Mouse (Mus musculus): ENCODE measurements at regions not wholly inside any gene's neighbourhood (a gene's known extent, or its start where the extent isn't known, plus 50 kb on each side); places are given as distances from the start of the nearest gene placed in this dataset.

DNA sequence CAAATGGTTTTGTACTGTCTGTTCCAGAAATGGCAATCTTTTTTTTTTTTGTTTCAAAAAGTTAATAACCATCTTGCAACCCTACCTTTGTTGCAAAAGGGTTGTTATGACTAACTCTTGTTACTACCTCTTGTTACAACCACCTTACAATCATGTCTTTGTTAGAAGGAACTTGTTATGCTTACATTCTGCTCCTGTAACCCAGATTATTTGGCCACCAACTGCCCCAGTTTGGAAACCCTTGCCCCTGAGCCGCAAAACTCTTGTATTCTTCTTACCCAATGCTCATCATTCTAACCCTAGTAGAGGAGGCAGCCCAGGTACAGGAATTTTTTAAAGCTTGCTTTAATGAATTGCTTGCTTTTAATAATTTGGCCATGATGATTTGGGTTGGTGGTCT, 167.4 kb upstream of the Thbs1 start:
- Histone ChIP-seq H3K27me3 (replicated peaks) (no peaks in the 10 kb centered on the region), H3K36me3 (no peaks in the 10 kb centered on the region), H3K27ac (ENCODE audit: poor library complexity, severe bottlenecking) (no peak overlapping the region), H3K4me2 (no peak overlapping the region), H3K4me1 (replicated peaks) (peaks cover 6% of the 10 kb centered on the region; the same call in 1 of the 2 replicates), H3K9me3 (replicated peaks) (no peaks in the 10 kb centered on the region), H3K4me3 (no peak overlapping the region), H3K9ac (no peak overlapping the region)
- WGBS = 86% methylated on average over 1 of the region's 1 CpGs
- ATAC-seq (ENCODE audit: insufficient number of reproducible peaks, low FRiP score) = no peak

DNA sequence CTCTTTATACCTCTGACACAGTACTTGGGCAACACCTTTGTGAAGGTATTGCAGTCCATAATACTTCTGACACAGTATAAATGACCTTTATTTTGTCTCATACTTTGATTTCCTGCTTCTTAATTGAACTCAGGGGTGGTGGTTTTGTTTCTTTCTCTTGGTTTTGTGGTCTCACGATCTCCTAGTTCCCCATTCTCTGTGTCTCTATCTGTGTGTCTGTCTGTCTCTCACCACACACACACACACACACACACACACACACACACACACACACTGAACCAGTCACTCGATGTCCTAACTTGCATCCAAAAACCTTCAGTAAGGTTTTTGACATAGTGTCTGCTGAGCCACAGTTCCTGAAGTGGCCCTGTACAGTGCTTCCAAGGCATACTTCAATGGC, 166.7 kb upstream of the Thbs1 start:
- Histone ChIP-seq H3K4me1 (replicated peaks) (peaks cover 6% of the 10 kb centered on the region; the same call in 1 of the 2 replicates), H3K27ac (ENCODE audit: poor library complexity, severe bottlenecking) (no peak overlapping the region), H3K27me3 (replicated peaks) (no peaks in the 10 kb centered on the region), H3K9ac (no peak overlapping the region), H3K36me3 (no peaks in the 10 kb centered on the region), H3K4me2 (no peak overlapping the region), H3K4me3 (no peak overlapping the region), H3K9me3 (replicated peaks) (no peaks in the 10 kb centered on the region)
- no peak for ATAC-seq (ENCODE audit: insufficient number of reproducible peaks, low FRiP score)
- WGBS = 83% methylated on average over 2 of the region's 2 CpGs

DNA sequence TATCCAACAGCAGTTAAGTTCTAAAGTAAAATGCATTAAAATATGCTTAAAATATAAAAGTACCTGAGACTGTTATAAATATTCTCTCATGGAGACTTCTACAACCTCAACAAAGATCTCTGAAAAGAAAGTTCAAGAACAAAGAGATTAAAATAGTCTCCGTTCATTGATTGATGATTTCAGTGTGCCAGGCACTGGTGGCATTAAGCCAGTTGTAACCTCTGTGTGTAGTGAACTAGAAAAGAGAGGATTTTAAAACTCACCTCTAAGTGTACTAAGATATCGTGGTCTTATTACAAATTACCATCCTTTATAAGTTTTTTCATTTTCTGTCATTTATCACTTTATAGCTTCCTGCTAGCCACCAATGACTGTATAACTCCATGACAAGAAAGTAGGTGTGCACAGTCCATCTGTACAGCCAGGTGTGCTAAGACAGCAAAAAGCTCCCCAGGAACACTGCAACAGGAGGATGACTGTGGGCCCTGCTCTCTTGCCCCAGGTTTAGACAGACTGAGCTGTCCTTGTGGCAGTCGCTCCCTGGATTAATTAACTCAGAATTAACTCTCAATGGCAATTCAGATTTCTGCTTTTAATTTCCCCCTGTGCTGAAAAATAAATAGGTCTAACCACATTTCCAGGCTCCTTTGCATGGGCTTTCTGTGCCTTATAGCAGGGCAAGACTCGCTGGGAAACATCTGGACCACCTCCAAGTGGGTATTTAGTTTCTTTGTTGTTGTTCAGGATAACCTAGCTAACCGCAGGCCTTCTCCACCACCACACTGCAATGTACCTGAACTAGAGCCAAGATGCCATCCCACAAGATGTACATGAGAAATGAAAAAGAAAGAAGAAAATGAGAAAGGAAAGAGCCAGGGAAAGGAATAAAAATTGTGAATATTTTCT, 161.0 kb upstream of the Thbs1 start:
- Histone ChIP-seq H3K27me3 (replicated peaks) (no peaks in the 10 kb centered on the region), H3K4me1 (replicated peaks) (no peaks in the 10 kb centered on the region), H3K36me3 (no peaks in the 10 kb centered on the region), H3K4me2 (no peak overlapping the region), H3K27ac (ENCODE audit: poor library complexity, severe bottlenecking) (no peak overlapping the region), H3K9me3 (replicated peaks) (no peaks in the 10 kb centered on the region), H3K9ac (no peak overlapping the region), H3K4me3 (no peak overlapping the region)
- ATAC-seq (ENCODE audit: insufficient number of reproducible peaks, low FRiP score) = no peak
- WGBS = 71% methylated on average over 5 of the region's 5 CpGs

DNA sequence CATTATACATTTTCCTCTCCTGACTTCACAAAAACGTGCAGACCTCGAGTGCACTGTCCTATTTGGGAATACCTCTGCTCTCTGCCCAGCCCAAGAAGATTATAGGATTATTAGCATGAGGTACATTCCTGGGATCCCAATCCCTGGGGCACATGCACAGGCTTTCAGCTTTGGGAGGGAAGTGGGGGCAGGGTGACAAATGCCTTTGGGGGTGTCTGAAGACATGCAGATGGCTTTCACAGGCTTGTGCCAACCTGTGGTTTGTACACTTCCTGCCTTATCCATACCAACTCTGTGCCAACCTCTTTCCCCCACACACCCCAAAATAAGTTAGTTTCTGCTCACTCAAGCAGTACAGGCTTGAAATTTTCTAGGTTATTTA, 160.3 kb upstream of the Thbs1 start:
- Histone ChIP-seq H3K27me3 (replicated peaks) (no peaks in the 10 kb centered on the region), H3K4me3 (no peak overlapping the region), H3K36me3 (no peaks in the 10 kb centered on the region), H3K9ac (no peak overlapping the region), H3K4me1 (replicated peaks) (no peaks in the 10 kb centered on the region), H3K4me2 (no peak overlapping the region), H3K27ac (ENCODE audit: poor library complexity, severe bottlenecking) (no peak overlapping the region), H3K9me3 (replicated peaks) (no peaks in the 10 kb centered on the region)
- ATAC-seq (ENCODE audit: insufficient number of reproducible peaks, low FRiP score) = no peak
- 69% methylated on average over 2 of the region's 2 CpGs for WGBS

DNA sequence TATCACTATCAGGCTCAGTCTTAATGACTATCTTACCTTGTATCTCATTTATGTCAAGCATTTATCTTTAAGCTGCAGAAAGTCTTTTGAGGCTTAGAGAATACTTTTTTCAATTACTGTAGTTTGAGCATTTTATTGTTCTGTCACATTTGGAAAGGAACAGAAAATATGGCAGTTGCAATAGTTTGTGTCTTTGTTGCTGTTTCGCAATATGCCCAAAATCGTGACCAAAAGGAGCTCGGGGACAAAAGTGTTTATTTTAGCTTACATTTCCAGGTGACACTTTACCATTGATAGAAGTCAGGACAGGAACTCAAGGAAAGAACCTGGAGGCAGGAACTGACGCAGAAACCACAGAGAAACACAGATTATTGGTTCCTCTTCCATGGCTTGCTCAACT, 152.9 kb upstream of the Thbs1 start:
- no peak overlapping the region for H3K9ac ChIP-seq
- H3K4me1 ChIP-seq (replicated peaks) = peaks cover 11% of the 10 kb centered on the region
- no peak overlapping the region for H3K27ac ChIP-seq (ENCODE audit: poor library complexity, severe bottlenecking)
- no peak overlapping the region for H3K4me3 ChIP-seq
- no peak overlapping the region for H3K4me2 ChIP-seq
- ATAC-seq (ENCODE audit: insufficient number of reproducible peaks, low FRiP score) = no peak
- no peaks in the 10 kb centered on the region for H3K9me3 ChIP-seq (replicated peaks)
- WGBS = 72% methylated on average over 4 of the region's 4 CpGs
- H3K36me3 ChIP-seq = no peaks in the 10 kb centered on the region
- no peaks in the 10 kb centered on the region for H3K27me3 ChIP-seq (replicated peaks)

DNA sequence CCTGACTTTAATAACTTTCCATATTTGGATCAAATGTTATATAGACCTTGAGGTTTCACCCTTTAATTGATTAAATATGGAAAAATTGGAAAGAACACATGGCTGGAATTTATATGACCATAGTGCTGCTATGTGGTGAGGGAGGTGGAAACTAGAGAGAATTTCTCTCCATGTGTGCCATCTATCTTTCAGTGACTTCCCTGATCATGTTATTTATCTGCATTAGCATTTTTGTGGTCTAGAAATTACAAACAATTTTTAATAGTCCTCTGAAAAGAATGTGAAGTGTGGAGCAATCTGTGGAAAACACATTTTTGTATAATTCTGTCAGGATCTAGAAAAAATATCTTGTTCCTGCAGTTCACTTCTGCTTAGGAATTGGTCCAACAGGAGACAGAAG, 152.2 kb upstream of the Thbs1 start:
- Histone ChIP-seq H3K9me3 (replicated peaks) (no peaks in the 10 kb centered on the region), H3K4me2 (no peak overlapping the region), H3K4me1 (replicated peaks) (peaks cover 11% of the 10 kb centered on the region), H3K4me3 (no peak overlapping the region), H3K27me3 (replicated peaks) (no peaks in the 10 kb centered on the region), H3K36me3 (no peaks in the 10 kb centered on the region), H3K27ac (ENCODE audit: poor library complexity, severe bottlenecking) (no peak overlapping the region), H3K9ac (no peak overlapping the region)
- ATAC-seq (ENCODE audit: insufficient number of reproducible peaks, low FRiP score) = no peak

DNA sequence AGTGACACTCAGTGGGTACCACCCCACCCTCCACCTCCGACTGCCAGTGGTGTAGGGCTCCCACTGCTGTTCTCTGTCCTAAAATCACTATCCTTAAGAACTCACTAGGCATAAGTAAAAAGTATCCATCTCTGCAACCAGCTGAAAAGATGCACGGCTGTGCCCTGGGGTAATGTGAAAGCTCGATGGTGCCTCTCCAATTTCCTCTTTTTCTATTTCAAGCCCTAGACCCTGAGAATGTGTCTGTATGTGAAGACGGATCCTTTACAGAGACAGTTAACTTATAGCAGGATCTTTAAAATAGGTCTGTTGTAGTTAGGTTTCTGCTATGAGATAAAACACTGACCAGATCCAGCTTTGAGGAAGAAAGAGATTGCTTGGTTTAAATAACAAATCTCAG, 149.1 kb upstream of the Thbs1 start:
- no peak for ATAC-seq (ENCODE audit: insufficient number of reproducible peaks, low FRiP score)
- 55% methylated on average over 4 of the region's 4 CpGs for WGBS
- no peak overlapping the region for H3K27ac ChIP-seq (ENCODE audit: poor library complexity, severe bottlenecking)

DNA sequence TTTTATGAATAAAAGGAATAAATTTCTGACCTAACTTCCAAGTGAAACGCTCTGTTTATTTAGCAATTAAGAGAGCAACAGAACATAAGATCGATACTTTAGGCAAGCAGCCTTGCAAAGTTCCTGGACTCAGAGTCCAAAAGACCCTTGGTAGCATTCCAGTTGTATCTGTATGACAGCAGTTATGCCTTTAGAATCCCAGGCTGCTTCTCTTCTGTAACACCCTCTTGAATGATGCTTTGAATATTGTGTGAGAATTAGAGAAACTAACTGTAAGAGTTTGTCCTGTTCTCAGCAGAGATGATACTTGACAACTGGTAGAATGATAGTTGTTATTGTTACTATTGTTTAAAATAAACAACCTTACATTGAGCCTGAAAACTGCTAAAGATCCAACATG, 148.2 kb upstream of the Thbs1 start:
- H3K4me2 ChIP-seq = no peak overlapping the region
- ATAC-seq (ENCODE audit: insufficient number of reproducible peaks, low FRiP score) = no peak
- 81% methylated on average over 2 of the region's 2 CpGs for WGBS

More for the DNA sequence above, 149.1 kb upstream of the Thbs1 start:
- Histone ChIP-seq H3K4me3 (no peak overlapping the region), H3K9ac (no peak overlapping the region), H3K4me1 (replicated peaks) (peaks cover 11% of the 10 kb centered on the region), H3K27me3 (replicated peaks) (no peaks in the 10 kb centered on the region), H3K4me2 (no peak overlapping the region), H3K9me3 (replicated peaks) (no peaks in the 10 kb centered on the region), H3K36me3 (no peaks in the 10 kb centered on the region)

DNA sequence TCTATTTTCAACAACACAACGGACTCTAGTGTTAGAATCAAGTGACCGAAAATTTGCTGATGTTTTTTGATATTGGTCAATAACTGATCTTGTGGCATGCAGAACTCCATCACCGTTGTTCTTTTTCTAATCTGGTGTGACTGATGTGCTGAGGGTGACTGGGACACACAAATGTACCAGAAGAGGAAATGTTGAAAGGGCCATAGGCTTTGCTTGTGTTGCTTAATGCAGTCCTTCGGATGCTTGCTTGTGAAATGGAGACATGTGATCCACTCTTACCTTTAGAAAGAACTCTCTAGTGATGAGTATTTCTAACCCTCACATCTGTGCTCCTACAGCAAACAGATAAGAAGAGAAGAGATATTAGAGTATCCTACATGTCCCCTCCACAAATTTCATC, 145.9 kb upstream of the Thbs1 start:
- Histone ChIP-seq H3K4me3 (no peak overlapping the region), H3K4me2 (no peak overlapping the region), H3K9ac (no peak overlapping the region), H3K9me3 (replicated peaks) (no peaks in the 10 kb centered on the region), H3K27ac (ENCODE audit: poor library complexity, severe bottlenecking) (no peak overlapping the region), H3K4me1 (replicated peaks) (peaks cover 11% of the 10 kb centered on the region), H3K27me3 (replicated peaks) (no peaks in the 10 kb centered on the region), H3K36me3 (no peaks in the 10 kb centered on the region)
- 82% methylated on average over 4 of the region's 4 CpGs for WGBS
- no peak for ATAC-seq (ENCODE audit: insufficient number of reproducible peaks, low FRiP score)

More for the DNA sequence above, 148.2 kb upstream of the Thbs1 start:
- Histone ChIP-seq H3K4me3 (no peak overlapping the region), H3K9me3 (replicated peaks) (no peaks in the 10 kb centered on the region), H3K27me3 (replicated peaks) (no peaks in the 10 kb centered on the region), H3K36me3 (no peaks in the 10 kb centered on the region), H3K27ac (ENCODE audit: poor library complexity, severe bottlenecking) (no peak overlapping the region), H3K9ac (no peak overlapping the region), H3K4me1 (replicated peaks) (peaks cover 11% of the 10 kb centered on the region)

DNA sequence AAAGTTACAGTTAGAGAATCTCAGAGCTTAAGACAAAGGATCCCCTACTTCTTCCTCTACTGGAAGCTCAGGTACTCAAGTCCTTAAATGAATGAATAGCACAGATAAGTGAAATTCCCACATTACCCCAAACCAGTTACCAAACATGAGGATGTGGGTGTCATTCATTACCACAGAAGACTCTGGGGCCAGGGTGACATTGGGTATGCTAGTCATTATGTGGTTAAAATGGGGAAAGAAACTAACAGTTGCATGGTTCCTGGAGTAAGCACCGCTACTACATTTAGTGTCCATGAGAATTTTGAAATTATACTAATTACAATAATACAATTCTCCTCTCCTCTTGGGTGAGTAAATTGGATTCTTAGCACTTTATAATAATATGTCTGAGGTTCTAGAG, 142.9 kb upstream of the Thbs1 start:
- ATAC-seq (ENCODE audit: insufficient number of reproducible peaks, low FRiP score) = no peak
- no peaks in the 10 kb centered on the region for H3K4me1 ChIP-seq (replicated peaks)
- H3K36me3 ChIP-seq = no peaks in the 10 kb centered on the region
- H3K9me3 ChIP-seq (replicated peaks) = no peaks in the 10 kb centered on the region
- no peak overlapping the region for H3K27ac ChIP-seq (ENCODE audit: poor library complexity, severe bottlenecking)
- no peaks in the 10 kb centered on the region for H3K27me3 ChIP-seq (replicated peaks)
- H3K9ac ChIP-seq = no peak overlapping the region
- H3K4me2 ChIP-seq = no peak overlapping the region
- 87% methylated on average over 1 of the region's 1 CpGs for WGBS
- no peak overlapping the region for H3K4me3 ChIP-seq

DNA sequence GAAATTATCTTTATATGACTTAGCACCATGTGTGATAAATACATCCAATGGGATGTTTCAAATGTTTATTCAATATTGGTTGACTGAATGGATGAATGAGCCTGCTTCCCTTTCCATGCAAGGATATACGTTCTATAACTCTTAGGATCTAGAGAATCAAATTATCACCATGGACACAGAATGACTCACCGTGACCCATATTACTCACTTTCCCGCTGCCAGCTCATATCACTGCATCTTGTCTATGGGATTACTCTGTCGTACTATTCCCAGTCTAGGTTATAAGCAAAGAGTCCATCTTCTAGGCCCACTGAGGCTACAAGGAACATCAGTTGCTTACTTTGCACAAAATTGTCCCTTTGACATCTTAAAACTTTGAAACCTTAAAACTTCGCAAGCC, 141.0 kb upstream of the Thbs1 start:
- Histone ChIP-seq H3K4me2 (no peak overlapping the region), H3K9me3 (replicated peaks) (no peaks in the 10 kb centered on the region), H3K27ac (ENCODE audit: poor library complexity, severe bottlenecking) (no peak overlapping the region), H3K4me1 (replicated peaks) (no peaks in the 10 kb centered on the region), H3K9ac (no peak overlapping the region), H3K36me3 (no peaks in the 10 kb centered on the region), H3K27me3 (replicated peaks) (no peaks in the 10 kb centered on the region), H3K4me3 (no peak overlapping the region)
- no peak for ATAC-seq (ENCODE audit: insufficient number of reproducible peaks, low FRiP score)
- WGBS = 84% methylated on average over 5 of the region's 5 CpGs

DNA sequence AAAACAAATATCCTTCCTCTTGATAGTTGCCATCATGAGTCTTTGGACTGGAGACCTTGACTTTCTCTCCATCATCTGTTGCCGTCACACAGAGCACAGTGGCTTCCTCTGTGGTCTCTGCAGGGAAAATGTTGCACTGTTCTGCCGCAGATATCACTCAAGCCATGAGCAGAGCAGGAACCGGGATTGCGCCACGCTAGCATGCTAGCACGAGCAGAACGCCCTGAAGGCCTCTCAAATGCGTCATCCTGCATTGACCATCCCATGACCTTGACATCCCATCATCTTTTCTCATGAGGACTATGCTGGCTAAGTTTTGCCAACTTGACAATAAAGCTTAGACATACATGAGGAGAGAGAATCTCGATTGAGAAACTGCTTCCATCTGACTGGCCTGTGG, 134.6 kb upstream of the Thbs1 start:
- ATAC-seq (ENCODE audit: insufficient number of reproducible peaks, low FRiP score) = no peak
- Histone ChIP-seq H3K27ac (ENCODE audit: poor library complexity, severe bottlenecking) (no peak overlapping the region), H3K9ac (no peak overlapping the region), H3K4me1 (replicated peaks) (no peaks in the 10 kb centered on the region), H3K4me3 (no peak overlapping the region), H3K36me3 (no peaks in the 10 kb centered on the region), H3K27me3 (replicated peaks) (no peaks in the 10 kb centered on the region), H3K9me3 (replicated peaks) (no peaks in the 10 kb centered on the region), H3K4me2 (no peak overlapping the region)
- WGBS = 83% methylated on average over 9 of the region's 9 CpGs

Data from heart, embryonic 12.5 days (tissue).